ENCODE assay signal across 31 mouse cellular contexts in the genomic region with DNA sequence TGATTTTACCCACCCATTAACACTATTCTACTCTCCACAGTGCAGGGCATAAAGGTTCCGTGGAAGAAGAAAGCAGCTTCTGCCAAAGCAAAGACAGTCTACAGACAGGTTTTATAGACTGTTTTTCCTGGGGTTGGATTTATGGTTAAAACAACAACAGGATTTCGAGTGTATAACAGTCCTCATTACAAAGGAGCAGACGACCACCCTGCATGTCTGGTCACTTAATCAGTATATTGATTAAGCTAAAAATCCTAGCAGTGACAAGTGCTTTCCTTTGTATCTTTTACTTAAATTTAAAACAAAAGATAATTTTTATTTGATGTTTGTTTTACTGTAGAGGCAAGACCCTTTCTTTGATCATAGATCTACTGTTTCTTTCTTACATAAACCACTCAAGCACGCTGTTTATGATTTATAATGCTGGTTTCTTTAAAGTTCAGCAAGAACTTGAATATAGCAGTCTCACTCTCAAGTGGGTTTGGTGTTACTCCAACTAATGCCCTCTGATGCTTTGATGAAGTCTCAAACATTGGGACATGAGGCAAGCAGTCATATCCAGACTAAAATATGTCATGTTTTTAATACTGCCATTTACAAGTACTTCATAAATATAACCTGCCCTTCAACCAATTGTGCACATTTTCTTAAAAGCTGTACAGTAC. TPM values are rescaled to one million over a fixed set of nuclear protein-coding genes. Genes with fewer than 3 reads are reported as not detected.
"Had no signal": no experiment of that assay in that cellular context is flagged by ENCODE, and none has a peak within 500 bp of the region (broad histone marks: within the 10 kb centered on the region; RNA-seq: fewer than 3 reads in every experiment).

No protein-coding gene starts in this region.

- ATAC-seq: forebrain, embryonic 13.5 days; forebrain, embryonic 14.5 days; forebrain, embryonic 15.5 days; forebrain, embryonic 16.5 days; forebrain, postnatal 0 days had no signal

- H3K4me2 ChIP-seq: embryonic facial prominence, embryonic 12.5 days; embryonic facial prominence, embryonic 13.5 days; embryonic facial prominence, embryonic 15.5 days; forebrain, embryonic 12.5 days; forebrain, embryonic 13.5 days; forebrain, embryonic 15.5 days had no signal

- H3K27ac ChIP-seq: embryonic facial prominence, embryonic 10.5 days; embryonic facial prominence, embryonic 12.5 days; embryonic facial prominence, embryonic 13.5 days; embryonic facial prominence, embryonic 15.5 days; forebrain, embryonic 10.5 days; forebrain, embryonic 12.5 days; forebrain, embryonic 13.5 days; forebrain, embryonic 15.5 days; heart, adult 2 months had no signal

- H3K9me3 ChIP-seq: embryonic facial prominence, embryonic 10.5 days; embryonic facial prominence, embryonic 12.5 days; embryonic facial prominence, embryonic 13.5 days; embryonic facial prominence, embryonic 15.5 days; forebrain, embryonic 10.5 days; forebrain, embryonic 12.5 days; forebrain, embryonic 13.5 days; forebrain, embryonic 15.5 days had no signal

- H3K27me3 ChIP-seq: embryonic facial prominence, embryonic 12.5 days; embryonic facial prominence, embryonic 15.5 days; forebrain, embryonic 13.5 days; forebrain, embryonic 15.5 days had no signal

- H3K36me3 ChIP-seq: embryonic facial prominence, embryonic 10.5 days; embryonic facial prominence, embryonic 12.5 days; embryonic facial prominence, embryonic 13.5 days; embryonic facial prominence, embryonic 15.5 days; forebrain, embryonic 10.5 days; forebrain, embryonic 12.5 days; forebrain, embryonic 15.5 days had no signal

- H3K4me1 ChIP-seq: embryonic facial prominence, embryonic 10.5 days; embryonic facial prominence, embryonic 12.5 days; embryonic facial prominence, embryonic 13.5 days; embryonic facial prominence, embryonic 15.5 days; forebrain, embryonic 10.5 days; forebrain, embryonic 12.5 days; forebrain, embryonic 13.5 days; forebrain, embryonic 15.5 days had no signal

- DNase-seq: cerebellum, adult 18-20 months; cerebellum, adult 2 months; cerebellum, adult 8-10 months; cerebellum, adult 9-10 months; cerebellum, adult 9-11 months; cerebellum, postnatal 10 days; cerebellum, postnatal 14 days; cerebellum, postnatal 25 days; cerebellum, postnatal 36 days; embryo, embryonic 11 days; forebrain, postnatal 0 days; gastrocnemius, postnatal 10 days; gastrocnemius, postnatal 25 days; gastrocnemius, postnatal 36 days; heart, adult 18-20 months; heart, adult 2 months had no signal

- H3K4me3 ChIP-seq: embryonic facial prominence, embryonic 10.5 days; embryonic facial prominence, embryonic 12.5 days; embryonic facial prominence, embryonic 13.5 days; embryonic facial prominence, embryonic 15.5 days; erythroblast, embryonic 14.5 days; forebrain, embryonic 10.5 days; forebrain, embryonic 12.5 days; forebrain, embryonic 13.5 days; forebrain, embryonic 15.5 days; heart, adult 2 months had no signal

- H3K9ac ChIP-seq: embryonic facial prominence, embryonic 12.5 days; embryonic facial prominence, embryonic 13.5 days; embryonic facial prominence, embryonic 15.5 days; forebrain, embryonic 12.5 days; forebrain, embryonic 13.5 days; forebrain, embryonic 15.5 days; forebrain, postnatal 0 days had no signal

RNA-seq across cellular contexts. Expression of gene Smpx, which starts 10.0 kb away (rescaled TPM):
- total RNA-seq: common myeloid progenitor, adult 5-6 weeks; forebrain, postnatal 0 days; granulocyte monocyte progenitor cell, adult 5-6 weeks had no signal
- polyA plus RNA-seq: cortical plate, adult 2 months; erythroblast, embryonic 14.5 days; forebrain, embryonic 10.5 days; forebrain, embryonic 11.5 days; forebrain, embryonic 12.5 days; forebrain, embryonic 13.5 days; forebrain, embryonic 14.5 days; forebrain, embryonic 16.5 days; forebrain, postnatal 0 days had no signal
